Comparison of ENCODE assay signal across 16 mouse cellular contexts in the genomic region with DNA sequence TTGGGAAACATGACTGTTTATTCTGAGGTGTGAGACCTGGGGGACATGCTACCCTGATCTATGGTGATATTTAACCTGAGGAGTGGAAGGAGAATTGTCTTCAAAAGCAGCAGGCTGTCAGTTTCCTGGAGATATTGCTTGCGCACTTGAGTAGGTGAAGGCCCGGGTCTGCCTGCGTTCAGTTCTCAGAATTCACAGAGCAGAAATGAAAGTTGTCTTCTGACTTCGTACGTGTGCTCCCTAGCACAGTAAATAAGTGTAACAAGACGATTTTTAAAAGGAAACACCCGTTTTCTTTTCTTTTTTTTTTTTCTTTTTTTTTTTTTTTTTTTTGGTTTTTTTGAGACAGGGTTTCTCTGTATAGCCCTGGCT.
DNase-seq lines count a peak whose midpoint lies in the region; ATAC-seq and TF ChIP-seq lines count a peak whose summit lies in the region.
"Had no signal": no experiment of that assay in that cellular context is flagged by ENCODE, and none has a peak within 500 bp of the region (broad histone marks: within the 10 kb centered on the region; RNA-seq: fewer than 3 reads in every experiment).

No protein-coding gene starts in this region.

- 80% methylated on average over 7 of the region's 7 CpGs for WGBS in forebrain, embryonic 10.5 days
- WGBS in forebrain, embryonic 14.5 days, result 86% methylated on average over 7 of the region's 7 CpGs
- 24% methylated on average over 7 of the region's 7 CpGs for WGBS in spleen, adult 2 months
- WGBS in limb, embryonic 10.5 days, result 81% methylated on average over 7 of the region's 7 CpGs
- WGBS in stomach, postnatal 0 days, result 72% methylated on average over 7 of the region's 7 CpGs

- TF ChIP-seq EP300 in stomach, postnatal 0 days (optimal IDR thresholded peaks at IDR 0.05), result no peak

- no peaks in the 10 kb centered on the region for H3K9me3 ChIP-seq in forebrain, embryonic 10.5 days
- no peaks in the 10 kb centered on the region for H3K9me3 ChIP-seq in forebrain, embryonic 14.5 days (replicated peaks; ENCODE audit: control insufficient read depth, low read length)
- no peaks in the 10 kb centered on the region for H3K9me3 ChIP-seq in limb, embryonic 10.5 days (replicated peaks)
- no peaks in the 10 kb centered on the region for H3K9me3 ChIP-seq in stomach, postnatal 0 days (ENCODE audit: control insufficient read depth, low read length)
- H3K9me3 ChIP-seq: limb, embryonic 13.5 days; megakaryocyte, embryonic 14.5 days had no signal

- H3K4me1 ChIP-seq in forebrain, embryonic 10.5 days, result peaks cover 23% of the 10 kb centered on the region
- no peaks in the 10 kb centered on the region for H3K4me1 ChIP-seq in forebrain, embryonic 14.5 days (ENCODE audit: control insufficient read depth, insufficient read depth, low read length)
- H3K4me1 ChIP-seq in spleen, adult 2 months (ENCODE audit: control insufficient read depth, insufficient read depth, insufficient read length), result no peaks in the 10 kb centered on the region; the same call in 1 of the 2 replicates
- peaks cover 33% of the 10 kb centered on the region for H3K4me1 ChIP-seq in limb, embryonic 10.5 days
- 0 out of 2 replicates have a peak, but pooled peaks cover 2% of the 10 kb centered on the region for H3K4me1 ChIP-seq in stomach, postnatal 0 days (replicated peaks; ENCODE audit: control insufficient read depth, insufficient read depth)

- H3K27me3 ChIP-seq in forebrain, embryonic 10.5 days (ENCODE audit: poor library complexity, severe bottlenecking), result peaks cover 4% of the 10 kb centered on the region; the same call in 1 of the 2 replicates
- H3K27me3 ChIP-seq in forebrain, embryonic 14.5 days (replicated peaks; ENCODE audit: control insufficient read depth, insufficient read depth, low read length), result no peaks in the 10 kb centered on the region
- H3K27me3 ChIP-seq in spleen, adult 2 months (ENCODE audit: control insufficient read depth, insufficient read depth, low read length), result no peaks in the 10 kb centered on the region
- no peaks in the 10 kb centered on the region for H3K27me3 ChIP-seq in limb, embryonic 10.5 days (ENCODE audit: low read depth, poor library complexity, severe bottlenecking)
- no peaks in the 10 kb centered on the region for H3K27me3 ChIP-seq in stomach, postnatal 0 days (ENCODE audit: control insufficient read depth, insufficient read depth, low read length)
- H3K27me3 ChIP-seq: limb, embryonic 13.5 days had no signal

- no peak for ATAC-seq in forebrain, embryonic 14.5 days
- ATAC-seq in stomach, postnatal 0 days (ENCODE audit: low FRiP score, low TSS enrichment), result no peak
- ATAC-seq: forebrain, postnatal 0 days had no signal

- no peak for TF ChIP-seq POLR2A in spleen, adult 2 months (IDR thresholded peaks at IDR 0.05; ENCODE audit: low read depth, low read length)

- H3K4me2 ChIP-seq in forebrain, embryonic 14.5 days (ENCODE audit: low read length), result no peak overlapping the region
- H3K4me2 ChIP-seq in stomach, postnatal 0 days (replicated peaks; ENCODE audit: low read depth), result no peak overlapping the region
- H3K4me2 ChIP-seq: limb, embryonic 13.5 days had no signal

- 0 out of 2 replicates have a peak overlapping the region, but pooled peaks have one; percentile 44 for H3K27ac ChIP-seq in forebrain, embryonic 10.5 days
- H3K27ac ChIP-seq in forebrain, embryonic 14.5 days (ENCODE audit: low read depth, low read length), result no peak overlapping the region
- H3K27ac ChIP-seq in spleen, adult 2 months (ENCODE audit: insufficient read depth, low read length), result peak overlapping the region; percentile 13; the same call in 1 of the 2 replicates
- H3K27ac ChIP-seq in limb, embryonic 10.5 days, result peak overlapping the region; percentile 7
- 0 out of 2 replicates have a peak overlapping the region, but pooled peaks have one; percentile 8 for H3K27ac ChIP-seq in stomach, postnatal 0 days (replicated peaks)
- H3K27ac ChIP-seq: limb, embryonic 13.5 days had no signal

- no peak overlapping the region for H3K9ac ChIP-seq in forebrain, embryonic 14.5 days (ENCODE audit: low read length)
- H3K9ac ChIP-seq in stomach, postnatal 0 days (ENCODE audit: low read length), result no peak overlapping the region
- H3K9ac ChIP-seq: forebrain, postnatal 0 days; limb, embryonic 13.5 days had no signal

- H3K4me3 ChIP-seq in forebrain, embryonic 10.5 days, result no peak overlapping the region
- H3K4me3 ChIP-seq in forebrain, embryonic 14.5 days (ENCODE audit: low read depth, low read length), result no peak overlapping the region
- no peak overlapping the region for H3K4me3 ChIP-seq in spleen, adult 2 months (ENCODE audit: extremely low read depth, insufficient read depth, insufficient read length)
- H3K4me3 ChIP-seq in limb, embryonic 10.5 days, result no peak overlapping the region
- no peak overlapping the region for H3K4me3 ChIP-seq in stomach, postnatal 0 days (ENCODE audit: low read depth, low read length)
- H3K4me3 ChIP-seq: limb, embryonic 13.5 days; megakaryocyte, embryonic 14.5 days had no signal

- no peaks in the 10 kb centered on the region for H3K36me3 ChIP-seq in forebrain, embryonic 10.5 days (replicated peaks)
- H3K36me3 ChIP-seq in forebrain, embryonic 14.5 days (ENCODE audit: control insufficient read depth, insufficient read depth, low read length), result no peaks in the 10 kb centered on the region
- no peaks in the 10 kb centered on the region for H3K36me3 ChIP-seq in spleen, adult 2 months (ENCODE audit: control insufficient read depth, insufficient read depth, low read length)
- H3K36me3 ChIP-seq in limb, embryonic 10.5 days, result no peaks in the 10 kb centered on the region
- H3K36me3 ChIP-seq in stomach, postnatal 0 days (ENCODE audit: control insufficient read depth, insufficient read depth, low read length), result no peaks in the 10 kb centered on the region
- H3K36me3 ChIP-seq: limb, embryonic 13.5 days had no signal

- DNase-seq in forebrain, embryonic 10.5 days (ENCODE audit: extremely low spot score, low spot score), result no peak
- DNase-seq in forebrain, embryonic 14.5 days (ENCODE audit: low spot score), result no peak
- DNase-seq in spleen, adult 2 months (ENCODE audit: low read depth in 1 of 2, low spot score in 2 of 2), result no peak
- DNase-seq in spleen, postnatal 36 days (ENCODE audit: low spot score in 2 of 2), result no peak
- DNase-seq in limb, embryonic 10.5 days (ENCODE audit: low spot score), result no peak
- no peak for DNase-seq in stomach, postnatal 0 days (ENCODE audit: low spot score)
- DNase-seq in frontal cortex, postnatal 14 days (ENCODE audit: low spot score in 2 of 2), result no peak
- no peak for DNase-seq in yolk sac, embryonic 10.5 days (ENCODE audit: low spot score)
- DNase-seq: cerebellum, adult 18-20 months; forebrain, postnatal 0 days; gastrocnemius, postnatal 14 days; kidney, adult 18-20 months; kidney, postnatal 4 days; spleen, adult 18-20 months had no signal

- no peak for TF ChIP-seq CTCF in spleen, adult 2 months (IDR thresholded peaks at IDR 0.05; ENCODE audit: extremely low read depth, insufficient read depth, insufficient read length, insufficient replicate concordance)
- TF ChIP-seq CTCF in stomach, postnatal 0 days (IDR thresholded peaks at IDR 0.05; ENCODE audit: low read depth), result no peak
